Mouse (Mus musculus) layer of hippocampus, adult 8-10 months (tissue): Measurements from ENCODE around the gene Sulf2. TPM values are rescaled to one million over a fixed set of nuclear protein-coding genes. Genes with fewer than 3 reads are reported as not detected.
A peak's percentile ranks its signal among the peaks of the same experiment; 100 is the strongest.

Source experiments
- DNase-seq, 2 experiments: peaks; one replicate each; pipeline ENCODE4 v3.0.0; 2022; ENCODE audit warnings: low spot score in 2 of 2
- total RNA-seq, 4 experiments: library from RNA; stranded (reverse); gene quantifications; 2 replicates each; pipeline ENCODE4 v1.2.4; 2022

Gene Sulf2
- total RNA-seq, 4 experiments from 2014 or later = 103 to 126 (median 119) TPM

GRCm38 (mm10) chr2:166150584-166150983 is 4.9 kb downstream of the Sulf2 start:
- no peak for DNase-seq

GRCm38 (mm10) chr2:166149482-166149881 is 6.0 kb downstream of the Sulf2 start:
- DNase-seq = no peak

- DNase-seq = no peak
These were observed 6.7 kb downstream of the Sulf2 start for GRCm38 (mm10) chr2:166148672-166149332.

- DNase-seq = no peak
These were observed 7.4 kb downstream of the Sulf2 start for GRCm38 (mm10) chr2:166147930-166148651.

- no peak for DNase-seq
These were observed 9.0 kb downstream of the Sulf2 start for GRCm38 (mm10) chr2:166146446-166146845.

- DNase-seq = no peak
These were observed 10.4 kb downstream of the Sulf2 start for GRCm38 (mm10) chr2:166145031-166145430.

GRCm38 (mm10) chr2:166143871-166144270 is 11.6 kb downstream of the Sulf2 start:
- DNase-seq = no peak

GRCm38 (mm10) chr2:166142561-166143112 is 12.8 kb downstream of the Sulf2 start:
- DNase-seq = peak; percentile 39 to 42

- no peak for DNase-seq
These were observed 13.6 kb downstream of the Sulf2 start for GRCm38 (mm10) chr2:166141910-166142309.

- no peak for DNase-seq
These were observed 14.4 kb downstream of the Sulf2 start for GRCm38 (mm10) chr2:166141039-166141438.

GRCm38 (mm10) chr2:166140427-166140826 is 15.0 kb downstream of the Sulf2 start:
- peak in 1 of 2 experiments; percentile 43 for DNase-seq

GRCm38 (mm10) chr2:166138308-166138707 is 17.2 kb downstream of the Sulf2 start:
- DNase-seq = no peak

GRCm38 (mm10) chr2:166137467-166137866 is 18.0 kb downstream of the Sulf2 start:
- no peak for DNase-seq

- DNase-seq = no peak
These were observed 19.6 kb downstream of the Sulf2 start for GRCm38 (mm10) chr2:166135711-166136485.

GRCm38 (mm10) chr2:166128756-166129155 is 26.7 kb downstream of the Sulf2 start:
- DNase-seq = no peak

- no peak for DNase-seq
These were observed 27.4 kb downstream of the Sulf2 start for GRCm38 (mm10) chr2:166128032-166128431.

GRCm38 (mm10) chr2:166126343-166126742 is 29.1 kb downstream of the Sulf2 start:
- DNase-seq = no peak

GRCm38 (mm10) chr2:166125492-166126252 is 29.8 kb downstream of the Sulf2 start:
- DNase-seq = no peak

GRCm38 (mm10) chr2:166125033-166125432 is 30.4 kb downstream of the Sulf2 start:
- DNase-seq = no peak

- DNase-seq = no peak
These were observed 32.7 kb downstream of the Sulf2 start for GRCm38 (mm10) chr2:166122781-166123180.
